Mouse (Mus musculus): ENCODE data around the gene Map7d1. TPM values are rescaled to one million over a fixed set of nuclear protein-coding genes. Genes with fewer than 3 reads are reported as not detected.
"Not testable (repeated sequence)": the region's sequence is repeated elsewhere in the genome, so short reads cannot be mapped to it uniquely, and the experiment has no call there.

The Map7d1 gene
- polyA plus RNA-seq, 1 experiment from 2014 or later: 49.9 TPM

DNA sequence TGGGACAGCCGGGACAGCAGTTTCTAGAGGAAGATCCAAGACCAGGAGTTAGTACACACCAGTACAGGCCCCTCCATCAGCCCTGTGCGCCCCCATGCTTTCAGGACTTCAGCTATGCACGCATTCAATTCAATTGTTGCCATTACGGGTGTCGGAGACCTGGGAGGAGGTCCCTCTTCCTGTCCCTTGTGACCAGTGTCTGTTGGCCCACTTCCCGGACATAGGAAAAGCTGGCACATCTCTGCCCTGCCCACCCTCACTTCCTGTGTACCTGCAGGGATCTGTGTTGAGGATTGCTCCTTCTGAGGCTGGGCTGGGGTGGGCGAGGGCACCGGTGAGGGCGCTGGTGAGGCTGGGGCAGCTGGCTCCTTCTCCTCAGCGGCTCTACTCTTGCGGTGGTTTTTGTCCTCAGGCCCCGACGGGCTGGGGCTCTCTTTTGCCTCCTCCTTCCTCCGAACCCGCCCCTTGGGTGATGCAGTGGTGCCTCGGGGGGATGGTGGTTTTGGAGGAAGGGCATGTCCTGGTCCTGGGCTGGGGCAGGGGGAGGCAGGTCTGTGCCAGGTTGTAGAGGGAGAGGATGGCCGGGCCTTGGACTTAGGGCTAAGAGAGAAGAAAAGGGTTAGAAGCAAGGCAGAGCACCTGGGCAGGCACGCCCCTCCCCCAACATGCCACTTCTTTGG, 21.5 kb downstream of the Map7d1 start:
- ATAC-seq (ENCODE audit: low FRiP score, low read depth): no peak
- Histone ChIP-seq H3K9me3 (no peaks in the 10 kb centered on the region), H3K4me3 (no peak overlapping the region), H3K27me3 (no peaks in the 10 kb centered on the region), H3K27ac (no peak overlapping the region), H3K36me3 (peaks cover 100% of the 10 kb centered on the region), H3K4me2 (replicated peaks) (no peak overlapping the region), H3K9ac (no peak overlapping the region), H3K4me1 (peaks cover 20% of the 10 kb centered on the region)
- 89% methylated on average over 18 of the region's 18 CpGs for WGBS

DNA sequence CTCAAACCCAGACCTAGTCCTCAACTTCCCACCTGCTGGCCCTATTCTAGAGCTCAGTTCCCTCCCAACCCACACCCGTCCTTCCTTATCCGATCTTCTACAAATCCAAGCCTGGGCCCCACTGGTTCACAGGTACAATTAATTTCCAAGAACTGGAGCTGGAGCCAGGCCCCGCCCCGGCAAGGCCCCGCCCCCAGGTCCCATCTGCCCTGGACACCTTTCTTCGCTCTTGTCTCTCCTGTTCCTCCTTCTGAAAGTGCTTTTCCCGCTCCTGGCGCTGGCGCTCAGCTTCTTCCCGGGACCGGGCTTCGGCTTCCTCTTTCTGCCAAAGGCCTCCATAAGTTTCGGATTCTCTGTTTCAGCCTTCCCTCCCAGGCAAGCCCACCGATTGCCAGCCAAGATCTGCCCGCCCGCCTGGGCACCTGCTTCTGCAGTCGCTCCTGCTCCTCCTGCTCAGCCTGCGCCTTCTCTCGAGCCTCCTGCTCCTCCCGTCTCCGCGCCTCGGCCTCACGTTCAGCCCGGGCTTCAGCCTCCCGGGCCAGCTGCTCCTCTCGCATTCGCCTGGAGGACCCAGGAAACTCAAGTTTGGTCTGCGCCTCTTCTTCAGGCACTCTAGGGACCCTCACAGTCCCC, 22.4 kb downstream of the Map7d1 start:
- ATAC-seq (ENCODE audit: low FRiP score, low read depth): no peak
- Histone ChIP-seq H3K36me3 (peaks cover 92% of the 10 kb centered on the region), H3K9me3 (no peaks in the 10 kb centered on the region)

DNA sequence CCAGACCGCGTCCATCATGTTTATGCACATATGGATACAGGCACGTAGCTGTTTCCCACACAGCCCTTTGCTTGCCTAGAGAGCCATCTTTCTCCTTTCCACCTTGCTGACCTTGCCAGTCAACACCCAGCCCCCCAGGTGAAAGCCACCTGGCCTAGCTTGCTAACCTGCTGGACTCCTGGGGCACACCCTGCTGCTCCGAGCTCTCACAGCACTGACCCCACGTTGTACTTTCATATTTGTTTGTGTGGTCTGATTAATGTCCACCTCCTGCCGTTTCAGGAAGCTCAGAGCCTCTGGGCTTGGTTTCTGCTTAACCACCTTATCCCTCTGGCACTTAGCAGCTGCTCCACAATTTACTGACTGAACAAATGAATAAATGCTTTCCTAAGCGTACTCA, 26.2 kb downstream of the Map7d1 start:
- Histone ChIP-seq H3K36me3 (peaks cover 53% of the 10 kb centered on the region), H3K9me3 (no peaks in the 10 kb centered on the region), H3K4me2 (replicated peaks) (no peak overlapping the region), H3K4me1 (peaks cover 9% of the 10 kb centered on the region), H3K9ac (no peak overlapping the region), H3K4me3 (no peak overlapping the region), H3K27ac (no peak overlapping the region), H3K27me3 (no peaks in the 10 kb centered on the region)
- no peak for ATAC-seq (ENCODE audit: low FRiP score, low read depth)
- 61% methylated on average over 7 of the region's 7 CpGs for WGBS

More for the DNA sequence above, 22.4 kb downstream of the Map7d1 start:
- Histone ChIP-seq H3K27me3 (no peaks in the 10 kb centered on the region), H3K4me3 (no peak overlapping the region), H3K27ac (no peak overlapping the region), H3K4me2 (replicated peaks) (no peak overlapping the region), H3K9ac (no peak overlapping the region), H3K4me1 (peaks cover 20% of the 10 kb centered on the region)
- WGBS: 90% methylated on average over 29 of the region's 29 CpGs

DNA sequence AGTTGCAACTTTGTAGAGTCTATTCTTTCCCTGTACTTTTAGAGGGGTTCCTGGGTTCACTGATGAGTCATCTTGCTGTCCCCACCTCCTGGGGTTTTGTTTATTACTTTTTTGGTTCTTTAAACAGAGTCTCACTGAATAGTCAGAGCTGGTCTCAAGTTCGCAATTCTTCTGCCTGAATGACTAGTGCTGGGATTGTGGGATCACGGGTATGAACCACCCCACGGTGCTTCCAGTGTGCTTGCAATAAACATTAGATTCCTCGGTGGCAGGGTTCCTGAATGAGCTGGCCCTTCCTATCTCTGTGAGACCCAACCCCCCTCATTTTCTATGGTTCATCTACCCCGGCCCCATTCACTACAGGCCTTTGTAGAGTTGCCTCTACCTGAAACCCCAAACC, 28.0 kb downstream of the Map7d1 start:
- 33% methylated on average over 5 of the region's 5 CpGs for WGBS
- H3K9ac ChIP-seq: no peak overlapping the region
- H3K27ac ChIP-seq: no peak overlapping the region

DNA sequence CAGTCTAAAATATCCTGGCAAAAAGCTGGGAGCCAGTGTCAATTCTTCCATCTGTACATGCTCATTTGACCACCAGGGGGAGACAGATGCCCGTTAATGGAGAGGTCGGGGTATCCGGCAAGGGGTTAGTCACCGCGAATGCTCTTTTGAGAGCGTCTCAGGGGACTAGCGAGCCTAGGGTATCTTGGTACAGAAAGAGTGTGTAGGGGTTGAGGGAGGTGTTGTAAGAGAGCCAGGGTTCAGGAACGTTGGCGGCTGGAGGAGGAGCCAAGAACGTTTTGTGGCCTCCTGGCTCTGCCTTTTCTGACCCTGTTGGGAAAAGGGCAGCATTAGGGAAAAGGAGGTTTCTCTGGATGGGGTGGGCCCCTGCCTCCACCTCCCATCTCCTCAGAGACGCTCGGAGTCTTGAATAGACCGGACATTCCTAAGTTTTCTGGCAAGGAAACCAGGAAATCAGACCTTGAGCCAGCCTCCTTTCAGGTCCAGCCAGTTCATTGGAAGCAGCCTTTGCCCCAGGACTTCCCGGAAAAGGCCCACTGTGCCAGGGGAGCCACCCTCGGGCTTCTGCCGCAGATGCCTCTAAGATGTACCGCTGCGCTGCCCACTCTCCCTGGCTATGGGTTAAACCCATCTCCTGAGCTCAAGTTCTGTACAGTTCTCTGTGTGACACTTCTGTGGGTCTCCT, 28.9 kb downstream of the Map7d1 start:
- ATAC-seq (ENCODE audit: low FRiP score, low read depth): peak; percentile 78
- peak overlapping the region; percentile 58; the same call in 1 of the 2 replicates for H3K27ac ChIP-seq
- peak overlapping the region; percentile 62 for H3K4me2 ChIP-seq (replicated peaks)

More for the DNA sequence above, 28.0 kb downstream of the Map7d1 start:
- Histone ChIP-seq H3K36me3 (peaks cover 35% of the 10 kb centered on the region), H3K27me3 (no peaks in the 10 kb centered on the region), H3K4me2 (replicated peaks) (no peak overlapping the region), H3K4me1 (peaks cover 9% of the 10 kb centered on the region), H3K9me3 (no peaks in the 10 kb centered on the region), H3K4me3 (no peak overlapping the region)
- no peak for ATAC-seq (ENCODE audit: low FRiP score, low read depth)

DNA sequence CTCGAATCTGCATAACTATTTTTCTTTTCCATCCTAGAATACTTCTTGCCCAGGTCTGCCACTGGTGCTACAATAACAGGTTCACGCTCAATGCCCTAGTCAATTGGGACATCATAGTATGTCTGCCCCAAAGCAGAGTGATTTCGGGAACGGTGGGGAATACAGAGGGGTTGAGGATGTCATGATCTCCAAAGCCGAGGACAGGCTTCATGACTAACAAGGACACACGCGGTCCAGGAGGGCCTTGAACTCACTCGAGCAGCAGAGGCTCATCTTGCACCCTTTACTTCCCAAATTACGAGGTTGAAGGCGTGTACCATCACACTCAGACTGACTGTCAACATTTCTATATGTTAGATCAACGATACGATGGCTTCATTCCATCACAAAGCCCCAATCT, 29.5 kb downstream of the Map7d1 start:
- H3K4me3 ChIP-seq: 0 out of 2 replicates have a peak overlapping the region, but pooled peaks have one; percentile 36
- 54% methylated on average over 12 of the region's 12 CpGs for WGBS
- no peaks in the 10 kb centered on the region for H3K9me3 ChIP-seq
- no peak overlapping the region; the same call in 1 of the 2 replicates for H3K9ac ChIP-seq
- H3K4me2 ChIP-seq (replicated peaks): peak overlapping the region; percentile 62; the same call in 1 of the 2 replicates
- no peak overlapping the region for H3K27ac ChIP-seq
- H3K27me3 ChIP-seq: no peaks in the 10 kb centered on the region
- peaks cover 9% of the 10 kb centered on the region for H3K4me1 ChIP-seq
- H3K36me3 ChIP-seq: peaks cover 20% of the 10 kb centered on the region
- ATAC-seq (ENCODE audit: low FRiP score, low read depth): no peak

More for the DNA sequence above, 28.9 kb downstream of the Map7d1 start:
- peak overlapping the region; percentile 51 for H3K9ac ChIP-seq
- H3K9me3 ChIP-seq: no peaks in the 10 kb centered on the region
- peaks cover 9% of the 10 kb centered on the region for H3K4me1 ChIP-seq
- H3K4me3 ChIP-seq: peak overlapping the region; percentile 36
- no peaks in the 10 kb centered on the region for H3K27me3 ChIP-seq
- WGBS: 6% methylated on average over 18 of the region's 18 CpGs
- peaks cover 26% of the 10 kb centered on the region for H3K36me3 ChIP-seq

DNA sequence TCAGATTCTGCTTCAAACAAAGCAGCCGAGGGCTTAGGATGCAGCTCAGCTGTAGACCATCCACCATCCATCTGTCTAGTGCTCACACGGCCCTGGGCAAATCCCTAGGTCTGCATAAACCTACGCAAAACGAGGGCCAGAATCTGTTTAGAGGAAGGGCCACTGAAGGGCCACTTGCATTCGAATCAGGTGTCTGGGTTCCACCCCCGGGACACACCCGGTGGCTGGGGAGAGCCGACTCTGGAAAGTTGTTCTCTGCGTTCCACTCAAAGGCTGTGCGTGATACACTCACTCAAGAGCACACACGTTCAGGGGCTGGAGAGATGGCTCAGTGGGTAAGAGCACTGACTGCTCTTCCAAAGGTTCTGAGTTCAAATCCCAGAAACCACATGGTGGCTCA, 33.5 kb downstream of the Map7d1 start:
- no peaks in the 10 kb centered on the region for H3K9me3 ChIP-seq
- H3K27ac ChIP-seq: no peak overlapping the region
- no peak for ATAC-seq (ENCODE audit: low FRiP score, low read depth)
- no peaks in the 10 kb centered on the region for H3K27me3 ChIP-seq
- no peak overlapping the region for H3K9ac ChIP-seq
- no peak overlapping the region for H3K4me2 ChIP-seq (replicated peaks)
- H3K4me1 ChIP-seq: peaks cover 6% of the 10 kb centered on the region
- no peak overlapping the region for H3K4me3 ChIP-seq
- WGBS: 80% methylated on average over 11 of the region's 11 CpGs
- H3K36me3 ChIP-seq: no peaks in the 10 kb centered on the region

DNA sequence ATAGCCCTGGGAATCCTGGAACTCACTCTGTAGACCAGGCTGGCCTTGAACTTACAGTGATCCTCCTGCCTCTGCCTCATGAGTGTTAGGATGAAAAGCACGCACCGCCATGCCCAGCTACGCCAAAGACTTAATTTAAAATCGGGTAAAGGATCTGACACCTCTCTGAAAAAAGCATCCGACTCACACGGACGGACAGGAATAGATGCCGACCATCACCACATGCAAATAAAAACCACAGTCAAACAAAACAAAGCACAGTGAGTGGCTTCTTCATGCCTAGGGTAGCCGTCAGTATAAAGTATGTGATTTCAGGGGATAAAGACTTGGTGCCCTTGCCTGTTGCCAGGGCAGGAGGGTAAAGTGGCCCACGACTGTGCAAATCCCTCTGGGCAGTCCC, 36.1 kb downstream of the Map7d1 start:
- WGBS: 93% methylated on average over 10 of the region's 10 CpGs
- no peak overlapping the region for H3K27ac ChIP-seq

DNA sequence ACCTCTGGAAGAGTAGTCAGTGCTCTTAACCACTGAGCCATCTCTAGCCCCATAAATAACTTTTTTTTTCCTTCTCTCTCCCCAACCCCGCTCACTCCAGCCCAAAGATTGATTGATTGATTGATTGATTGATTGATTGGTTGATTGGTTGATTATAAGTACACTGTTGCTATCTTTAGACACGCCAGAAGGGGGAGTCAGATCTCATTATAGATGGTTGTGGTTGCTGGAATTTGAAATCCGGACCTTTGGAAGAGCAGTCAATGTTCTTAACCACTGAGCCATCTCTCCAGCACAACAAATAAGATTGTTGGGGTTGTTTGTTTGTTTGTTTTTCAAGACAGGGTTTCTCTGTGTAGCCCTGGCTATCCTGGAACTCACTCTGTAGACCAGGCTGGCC, 36.6 kb downstream of the Map7d1 start:
- ATAC-seq (ENCODE audit: low FRiP score, low read depth); H3K9ac ChIP-seq; H3K4me3 ChIP-seq; H3K27me3 ChIP-seq; H3K4me1 ChIP-seq; H3K9me3 ChIP-seq; H3K36me3 ChIP-seq; H3K4me2 ChIP-seq (replicated peaks); H3K27ac ChIP-seq: not testable (repeated sequence)
- 59% methylated on average over 3 of the region's 3 CpGs for WGBS

More for the DNA sequence above, 36.1 kb downstream of the Map7d1 start:
- no peak overlapping the region for H3K4me2 ChIP-seq (replicated peaks)
- no peaks in the 10 kb centered on the region for H3K36me3 ChIP-seq
- no peaks in the 10 kb centered on the region for H3K9me3 ChIP-seq
- H3K27me3 ChIP-seq: no peaks in the 10 kb centered on the region
- no peak for ATAC-seq (ENCODE audit: low FRiP score, low read depth)
- H3K4me1 ChIP-seq: no peaks in the 10 kb centered on the region
- no peak overlapping the region for H3K4me3 ChIP-seq
- H3K9ac ChIP-seq: no peak overlapping the region

DNA sequence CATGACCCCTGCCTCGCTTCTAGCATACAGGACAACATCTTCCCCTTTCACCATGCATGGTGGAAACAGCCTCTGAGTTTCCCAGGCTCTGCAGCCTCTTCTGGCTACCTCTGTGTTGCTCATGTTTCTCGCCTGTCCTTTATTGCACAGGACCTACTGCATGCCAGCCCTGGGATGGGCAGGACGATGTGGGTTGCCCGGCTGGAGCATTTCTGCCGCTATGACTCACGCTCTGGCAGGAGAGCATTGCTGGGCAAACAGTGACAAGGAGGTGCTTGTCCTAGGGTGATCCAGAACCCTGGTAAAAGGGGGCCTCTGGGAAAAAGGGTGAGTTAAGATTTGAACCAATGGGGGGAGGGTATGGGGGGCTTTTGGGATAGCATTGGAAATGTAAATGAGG, 38.4 kb downstream of the Map7d1 start:
- Histone ChIP-seq H3K4me2 (replicated peaks) (no peak overlapping the region), H3K36me3 (no peaks in the 10 kb centered on the region), H3K27ac (no peak overlapping the region), H3K9me3 (no peaks in the 10 kb centered on the region), H3K4me1 (no peaks in the 10 kb centered on the region), H3K4me3 (no peak overlapping the region), H3K9ac (no peak overlapping the region), H3K27me3 (no peaks in the 10 kb centered on the region)
- 82% methylated on average over 6 of the region's 6 CpGs for WGBS
- no peak for ATAC-seq (ENCODE audit: low FRiP score, low read depth)

DNA sequence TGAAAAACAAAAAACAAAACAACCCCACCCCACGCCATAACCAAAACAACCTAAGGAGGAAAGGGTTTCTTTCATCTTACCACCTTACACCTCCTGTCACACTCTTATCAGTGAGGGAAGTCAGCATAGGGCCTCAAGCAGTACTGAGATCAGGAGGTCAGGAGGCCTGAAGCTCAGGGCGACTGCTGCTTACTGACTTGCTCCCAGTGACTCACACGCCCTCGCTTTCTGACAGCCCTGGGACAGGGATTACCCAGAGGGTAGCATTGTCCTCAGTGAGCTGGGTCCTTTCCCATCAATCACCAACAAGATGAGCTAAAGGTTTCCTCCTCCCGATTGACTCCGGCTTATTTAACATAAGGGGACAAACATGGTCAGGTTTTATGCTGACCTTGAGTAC, 49.1 kb downstream of the Map7d1 start:
- Histone ChIP-seq H3K36me3 (no peaks in the 10 kb centered on the region), H3K4me1 (peaks cover 18% of the 10 kb centered on the region), H3K27me3 (no peaks in the 10 kb centered on the region), H3K4me2 (replicated peaks) (no peak overlapping the region), H3K27ac (no peak overlapping the region), H3K9ac (no peak overlapping the region), H3K4me3 (no peak overlapping the region), H3K9me3 (no peaks in the 10 kb centered on the region)
- ATAC-seq (ENCODE audit: low FRiP score, low read depth): no peak
- WGBS: 58% methylated on average over 6 of the region's 6 CpGs

DNA sequence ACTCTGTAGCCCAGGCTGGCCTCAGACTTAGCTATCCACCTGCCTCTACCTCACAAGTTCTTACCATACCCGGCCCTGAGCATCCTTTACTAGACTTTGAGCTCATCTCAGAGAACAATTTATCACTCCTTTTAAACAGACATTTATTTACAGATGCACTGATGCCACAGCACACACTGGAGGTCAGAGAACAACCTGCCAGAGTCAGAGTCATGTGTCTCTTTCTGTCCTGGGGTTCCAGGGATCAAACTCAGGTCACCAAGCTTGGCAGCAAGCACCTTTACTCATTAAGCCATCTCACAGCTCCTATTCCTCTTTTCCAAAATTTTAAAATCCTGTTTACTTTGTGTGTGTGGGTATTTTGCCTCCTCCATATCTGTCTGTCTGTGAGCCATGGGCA, 50.8 kb downstream of the Map7d1 start:
- Histone ChIP-seq H3K9ac (no peak overlapping the region), H3K36me3 (no peaks in the 10 kb centered on the region), H3K9me3 (no peaks in the 10 kb centered on the region), H3K27me3 (no peaks in the 10 kb centered on the region), H3K4me1 (peaks cover 25% of the 10 kb centered on the region), H3K27ac (no peak overlapping the region), H3K4me3 (no peak overlapping the region), H3K4me2 (replicated peaks) (no peak overlapping the region)
- ATAC-seq (ENCODE audit: low FRiP score, low read depth): no peak
- 86% methylated on average over 1 of the region's 1 CpGs for WGBS

All from limb, embryonic 13.5 days (tissue).